Mouse (Mus musculus) small intestine, adult 2 months (tissue): ENCODE data around the gene 1810046K07Rik.

Experiments used
- CTCF ChIP-seq: fragments of 200-500 bp; IDR thresholded peaks from 2 replicates; pipeline ENCODE4 v1.5.1; 2012; ENCODE audit warnings: low read depth, mild to moderate bottlenecking, control low read depth, inconsistent platforms, low read length, moderate library complexity, mixed read lengths; ENCODE audit not compliant: insufficient replicate concordance, insufficient read length; ENCODE audit errors: extremely low read depth
- POLR2A ChIP-seq: fragments of 200-500 bp; IDR thresholded peaks from 2 replicates; pipeline ENCODE4 v1.6.1; 2012; ENCODE audit warnings: low read depth, mild to moderate bottlenecking, control low read depth, inconsistent platforms, low read length, moderate library complexity

DNA sequence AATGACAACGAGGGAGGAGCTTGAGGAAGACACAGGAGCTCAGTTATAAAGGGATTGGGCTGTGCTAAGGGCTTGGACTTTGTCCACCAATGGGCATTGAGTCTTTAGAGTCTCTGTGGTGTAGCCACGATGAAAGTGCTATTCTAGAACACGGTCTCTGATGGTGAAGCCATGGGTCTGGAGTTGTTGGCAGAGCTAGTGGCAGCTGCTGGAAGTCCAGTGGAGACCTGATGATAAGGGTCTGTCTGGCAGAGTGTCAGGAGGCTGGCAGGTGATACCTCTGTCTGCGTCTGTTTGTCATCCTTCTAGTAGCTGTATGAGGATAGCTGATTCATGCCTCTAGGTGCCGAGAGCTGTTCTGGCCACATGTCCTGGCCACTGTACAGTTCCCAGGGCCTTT, 24.7 kb downstream of the 1810046K07Rik start:
- TF ChIP-seq CTCF (no peak), POLR2A (no peak)
